Mouse (Mus musculus) embryonic facial prominence, embryonic 11.5 days (tissue): ENCODE results near the gene D630039A03Rik. TPM values are rescaled to one million over a fixed set of nuclear protein-coding genes. Genes with fewer than 3 reads are reported as not detected.

Experiments
- ATAC-seq: fragments of 200-750 bp; cut with Nextera tagmentation; replicated peaks from 2 replicates; pipeline ENCODE4 v1.8.0; 2017; ENCODE audit warnings: low read depth; ENCODE audit not compliant: insufficient number of reproducible peaks, low FRiP score, low TSS enrichment
- DNase-seq: peaks from one replicate; pipeline ENCODE4 v3.0.0-alpha.2; 2015; ENCODE audit warnings: low spot score
- H3K27ac ChIP-seq: fragments of 300-500 bp; sonication (generic); replicated peaks from 2 replicates; pipeline ENCODE4 v1.5.1; 2014; ENCODE audit warnings: mild to moderate bottlenecking, low read depth, low read length, control low read depth
- H3K27me3 ChIP-seq: fragments of 300-500 bp; sonication (generic); 2 replicates; pipeline ENCODE4 v1.6.1; 2014; ENCODE audit warnings: mild to moderate bottlenecking, low read length, moderate library complexity, mixed read lengths; ENCODE audit not compliant: control insufficient read depth, insufficient read depth
- H3K36me3 ChIP-seq: fragments of 300-500 bp; sonication (generic); replicated peaks from 2 replicates; pipeline ENCODE4 v1.6.1; 2014; ENCODE audit warnings: low read depth, mild to moderate bottlenecking, low read length, moderate library complexity, mixed read lengths; ENCODE audit not compliant: control insufficient read depth, insufficient read depth
- H3K4me1 ChIP-seq: fragments of 300-500 bp; sonication (generic); 2 replicates; pipeline ENCODE4 v1.6.1; 2014; ENCODE audit warnings: low read length, mixed read lengths; ENCODE audit not compliant: control insufficient read depth, insufficient read depth
- H3K4me2 ChIP-seq: fragments of 300-500 bp; sonication (generic); 2 replicates; pipeline ENCODE4 v1.6.1; 2014; ENCODE audit warnings: low read depth, mild to moderate bottlenecking, control low read depth, low read length, moderate library complexity
- H3K4me3 ChIP-seq: fragments of 300-500 bp; sonication (generic); 2 replicates; pipeline ENCODE4 v1.5.1; 2014; ENCODE audit warnings: low read depth, low read length, control low read depth
- H3K9ac ChIP-seq: fragments of 300-500 bp; sonication (generic); replicated peaks from 2 replicates; pipeline ENCODE4 v1.6.1; 2014; ENCODE audit warnings: mild to moderate bottlenecking, control low read depth, low read length
- H3K9me3 ChIP-seq: fragments of 300-500 bp; sonication (generic); replicated peaks from 2 replicates; pipeline ENCODE4 v1.6.1; 2016; ENCODE audit warnings: mild to moderate bottlenecking, low read length, inconsistent platforms, mixed read lengths; ENCODE audit not compliant: control insufficient read depth
- WGBS: fragments of 180-500 bp; shearing (Covaris S2); extraction: QIAGEN DNeasy Blood & Tissue Kit; methylation state at CpG from one replicate; pipeline ENCODE4 v1.1.7; 2014; 5-methylcytosine and 5-hydroxymethylcytosine counted together
- polyA plus RNA-seq: library from polyadenylated mRNA; unstranded; fragments of >200 nt; fragmentation: Nextera tagmentation; extraction: Ambion mirVana; gene quantifications from 2 replicates; pipeline ENCODE4 v1.2.1, GENCODE M21; 2014

D630039A03Rik gene
- polyA plus RNA-seq, 1 experiment from 2014 or later: 0.07 TPM

DNA sequence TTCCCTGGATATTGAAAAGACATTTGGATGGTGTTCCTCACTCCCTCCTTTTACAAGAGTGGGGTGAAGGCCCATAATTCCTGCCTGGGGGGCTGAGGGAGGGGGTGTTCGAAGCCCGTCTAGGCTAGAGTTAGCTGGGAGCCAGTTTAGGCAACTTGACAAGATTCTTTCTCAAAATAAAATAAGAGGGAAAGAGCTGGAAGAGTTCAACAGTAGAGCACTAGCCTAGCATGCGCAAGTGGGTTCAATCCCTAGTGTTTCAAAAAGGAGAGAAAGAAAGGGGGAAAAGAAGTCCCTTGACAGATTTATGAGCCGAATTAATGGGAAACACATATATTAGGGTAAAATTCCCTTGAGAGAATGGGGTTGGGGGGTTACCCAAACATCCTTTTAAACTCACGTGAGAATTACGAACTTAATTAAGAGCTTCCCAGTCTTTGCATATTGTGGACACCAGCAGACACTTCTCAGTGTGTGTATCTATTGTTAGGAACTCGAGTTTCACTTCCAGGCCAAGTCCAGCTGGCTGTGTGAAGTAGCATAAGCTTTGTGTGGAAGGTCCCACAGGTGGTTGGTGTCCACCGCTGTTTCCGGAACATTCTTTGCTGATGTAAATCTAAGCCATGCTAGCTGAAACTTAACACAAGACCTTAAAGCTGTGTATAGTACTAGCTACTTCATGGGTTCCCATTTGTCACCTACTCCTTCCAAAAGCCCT lies 53.7 kb downstream of the D630039A03Rik start:
- Histone ChIP-seq H3K27ac (no peak overlapping the region), H3K36me3 (no peaks in the 10 kb centered on the region), H3K27me3 (no peaks in the 10 kb centered on the region), H3K9ac (no peak overlapping the region), H3K9me3 (no peaks in the 10 kb centered on the region), H3K4me2 (no peak overlapping the region), H3K4me3 (no peak overlapping the region), H3K4me1 (no peaks in the 10 kb centered on the region)
- ATAC-seq (no peak), DNase-seq (no peak)
- WGBS: 83% methylated on average over 9 of the region's 9 CpGs

DNA sequence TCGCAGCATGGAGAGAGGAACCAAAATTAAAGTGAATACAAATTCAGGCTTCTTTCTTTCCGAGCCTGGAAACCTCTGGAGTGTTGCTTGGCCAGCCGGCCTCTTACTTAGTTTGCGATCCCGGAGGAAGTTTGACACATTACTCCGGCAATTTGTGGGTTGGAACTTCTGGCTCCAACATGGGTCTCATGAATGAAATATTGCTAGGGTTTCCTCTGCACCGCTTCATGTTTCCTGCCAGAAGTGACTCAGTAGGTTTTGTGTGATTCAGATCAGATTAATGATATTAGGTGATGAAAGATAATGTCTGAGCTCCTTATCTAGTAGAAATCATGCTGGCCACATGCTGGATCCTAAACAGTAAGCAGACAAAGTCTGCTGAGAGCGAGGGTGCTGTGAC lies 54.2 kb downstream of the D630039A03Rik start:
- 85% methylated on average over 8 of the region's 8 CpGs for WGBS
- peaks cover 5% of the 10 kb centered on the region for H3K36me3 ChIP-seq
- no peaks in the 10 kb centered on the region for H3K9me3 ChIP-seq
- H3K27me3 ChIP-seq: no peaks in the 10 kb centered on the region
- H3K9ac ChIP-seq: no peak overlapping the region
- ATAC-seq (no peak), DNase-seq (no peak)
- H3K27ac ChIP-seq: no peak overlapping the region
- H3K4me1 ChIP-seq: no peaks in the 10 kb centered on the region
- H3K4me3 ChIP-seq: no peak overlapping the region
- no peak overlapping the region for H3K4me2 ChIP-seq

DNA sequence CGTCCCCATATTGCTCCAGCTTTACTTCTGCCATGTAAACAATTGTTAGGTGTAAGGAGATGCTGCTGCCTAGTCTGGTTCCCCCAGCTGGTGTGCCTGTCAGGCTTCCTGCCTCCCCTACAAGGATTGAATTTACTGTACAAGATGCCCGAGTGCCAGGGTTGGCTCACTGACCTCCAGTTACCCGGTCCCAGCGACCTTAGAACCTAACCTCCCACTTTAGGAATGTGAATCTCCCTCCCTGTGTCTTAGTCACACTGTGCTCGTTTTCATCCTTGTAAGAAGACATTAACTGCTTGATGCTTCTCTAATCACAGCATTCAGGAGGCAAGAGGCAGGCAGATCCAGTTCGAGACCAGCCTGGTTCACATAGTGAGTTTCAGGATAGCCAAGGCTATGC lies 54.9 kb downstream of the D630039A03Rik start:
- Histone ChIP-seq H3K36me3 (peaks cover 11% of the 10 kb centered on the region), H3K27ac (no peak overlapping the region), H3K4me2 (no peak overlapping the region), H3K4me1 (no peaks in the 10 kb centered on the region), H3K27me3 (no peaks in the 10 kb centered on the region), H3K9ac (no peak overlapping the region), H3K4me3 (no peak overlapping the region), H3K9me3 (no peaks in the 10 kb centered on the region)
- 65% methylated on average over 6 of the region's 6 CpGs for WGBS
- DNase-seq (no peak), ATAC-seq (no peak)

DNA sequence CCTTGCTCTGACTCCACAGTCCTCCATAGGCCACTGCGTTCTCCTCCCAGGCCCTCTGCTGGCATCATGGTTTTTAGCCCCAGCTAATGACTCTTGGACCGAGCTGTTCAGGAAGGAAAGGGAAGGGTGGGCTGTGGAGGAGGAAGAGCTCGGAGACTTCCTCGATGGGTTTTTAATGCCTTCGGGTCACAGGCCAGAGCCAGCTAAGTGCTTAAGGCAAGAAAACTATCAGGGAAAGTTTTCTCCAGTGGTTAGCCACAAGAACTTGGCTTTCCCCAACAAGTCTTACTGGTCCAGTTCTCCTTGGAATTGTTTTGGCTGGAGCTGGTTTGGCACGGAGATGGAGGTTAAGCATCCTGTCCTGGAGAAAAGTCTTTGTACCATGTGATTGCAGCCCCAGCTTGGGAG lies 55.9 kb downstream of the D630039A03Rik start:
- ATAC-seq: no peak
- no peak for DNase-seq
- Histone ChIP-seq H3K4me1 (no peaks in the 10 kb centered on the region), H3K9ac (no peak overlapping the region), H3K27ac (no peak overlapping the region), H3K9me3 (no peaks in the 10 kb centered on the region), H3K4me2 (no peak overlapping the region), H3K27me3 (no peaks in the 10 kb centered on the region), H3K4me3 (no peak overlapping the region), H3K36me3 (peaks cover 20% of the 10 kb centered on the region)
- WGBS: 84% methylated on average over 6 of the region's 6 CpGs

Other genes with a start within 250 kb of the D630039A03Rik start
- 24.0 and 24.6 TPM in 2 replicates for gene Akap2, start 198.6 kb downstream of the D630039A03Rik start, polyA plus RNA-seq
- gene Txn1, start 40.1 kb upstream of the D630039A03Rik start, polyA plus RNA-seq: 443 and 451 TPM in 2 replicates
- not detected in 2 replicates for gene Txndc8, start 92.8 kb upstream of the D630039A03Rik start, polyA plus RNA-seq